Mouse (Mus musculus): ENCODE measurements at regions not wholly inside any gene's neighbourhood (a gene's known extent, or its start where the extent isn't known, plus 50 kb on each side); places are given as distances from the start of the nearest gene placed in this dataset.

- TF ChIP-seq CTCF (conservative IDR thresholded peaks at IDR 0.05; ENCODE audit: low read length) (no peak), NANOG (IDR thresholded peaks at IDR 0.05; ENCODE audit: borderline replicate concordance, low read length) (no peak), POU5F1 (IDR thresholded peaks at IDR 0.05; ENCODE audit: borderline replicate concordance, low read length) (no peak)
Measured at GRCm38 (mm10) chr7:71816138-71816537, 464.9 kb upstream of the Gm10295 start.
